Mouse (Mus musculus) frontal cortex, postnatal 36 days (tissue): Measurements from ENCODE around the gene Cd81.

Source experiments
- DNase-seq, 2 experiments: peaks; one replicate each; pipeline ENCODE4 v3.0.0; 2022; ENCODE audit warnings: low spot score in 2 of 2

Cd81 gene

GRCm38 (mm10) chr7:143070506-143071070, 18.0 kb downstream of the Cd81 start:
- no peak for DNase-seq

GRCm38 (mm10) chr7:143072605-143073004, 20.1 kb downstream of the Cd81 start:
- no peak for DNase-seq

- peak; percentile 34 to 36 for DNase-seq
These were observed 20.5 kb downstream of the Cd81 start for GRCm38 (mm10) chr7:143073086-143073485.

- DNase-seq, result no peak
These were observed 22.9 kb downstream of the Cd81 start for GRCm38 (mm10) chr7:143075394-143075793.

GRCm38 (mm10) chr7:143077351-143077750, 24.8 kb downstream of the Cd81 start:
- no peak for DNase-seq

GRCm38 (mm10) chr7:143082024-143082423, 29.5 kb downstream of the Cd81 start:
- no peak for DNase-seq

- DNase-seq, result no peak
These were observed 31.2 kb downstream of the Cd81 start for GRCm38 (mm10) chr7:143083708-143084107.

GRCm38 (mm10) chr7:143086366-143086765, 33.8 kb downstream of the Cd81 start:
- peak; percentile 26 to 42 for DNase-seq

GRCm38 (mm10) chr7:143087070-143087579, 34.6 kb downstream of the Cd81 start:
- no peak for DNase-seq

- DNase-seq, result no peak
These were observed 41.3 kb downstream of the Cd81 start for GRCm38 (mm10) chr7:143093847-143094246.

- DNase-seq, result peak; percentile 38 to 45
These were observed 42.3 kb downstream of the Cd81 start, which contains the start of gene Trpm5 for GRCm38 (mm10) chr7:143094592-143095553. Gene Trpm5, minus strand, starts transcription at chr7:143094642.

- no peak for DNase-seq
These were observed 43.0 kb downstream of the Cd81 start for GRCm38 (mm10) chr7:143095554-143095907.

- DNase-seq, result peak; percentile 19 to 26
These were observed 48.2 kb downstream of the Cd81 start for GRCm38 (mm10) chr7:143100759-143101158.

GRCm38 (mm10) chr7:143105258-143105897, 52.8 kb downstream of the Cd81 start:
- DNase-seq, result no peak

GRCm38 (mm10) chr7:143106062-143106461, 53.5 kb downstream of the Cd81 start, which contains the start of gene Kcnq1:
Gene Kcnq1, plus strand, starts transcription at chr7:143106362.
- DNase-seq, result no peak

GRCm38 (mm10) chr7:143106672-143107465, 54.3 kb downstream of the Cd81 start:
- DNase-seq, result no peak

- no peak for DNase-seq
These were observed 55.7 kb downstream of the Cd81 start for GRCm38 (mm10) chr7:143108200-143108599.

GRCm38 (mm10) chr7:143108996-143109660, 56.6 kb downstream of the Cd81 start:
- no peak for DNase-seq

GRCm38 (mm10) chr7:143109696-143110095, 57.2 kb downstream of the Cd81 start:
- DNase-seq, result no peak

- no peak for DNase-seq
These were observed 58.3 kb downstream of the Cd81 start for GRCm38 (mm10) chr7:143110803-143111202.

GRCm38 (mm10) chr7:143111719-143112118, 59.2 kb downstream of the Cd81 start:
- DNase-seq, result no peak
